Mouse (Mus musculus) megakaryocyte, embryonic 14.5 days (primary cell): Measurements from ENCODE around the gene Bmp8a. TPM values are rescaled to one million over a fixed set of nuclear protein-coding genes. Genes with fewer than 3 reads are reported as not detected.

Experiments used
- H3K27me3 ChIP-seq: replicated peaks from 2 replicates; pipeline ENCODE3; 2012; ENCODE audit warnings: inconsistent platforms
- H3K36me3 ChIP-seq: replicated peaks from 2 replicates; pipeline ENCODE3; 2012; ENCODE audit warnings: low read length, inconsistent platforms, mixed read lengths
- H3K4me1 ChIP-seq: 2 replicates; pipeline ENCODE4 v1.6.1; 2012; ENCODE audit warnings: inconsistent platforms
- H3K4me3 ChIP-seq: replicated peaks from 2 replicates; pipeline ENCODE3; 2012; ENCODE audit warnings: moderate library complexity, mild to moderate bottlenecking, inconsistent platforms
- H3K9me3 ChIP-seq: 2 replicates; pipeline ENCODE4 v1.6.1; 2012; ENCODE audit warnings: inconsistent platforms
- FLI1 ChIP-seq: IDR thresholded peaks from 2 replicates; pipeline ENCODE4 v1.6.1; 2012; ENCODE audit warnings: low read length, inconsistent platforms, mixed read lengths
- GATA1 ChIP-seq: IDR thresholded peaks from 3 replicates; pipeline ENCODE4 v1.6.1; 2012; ENCODE audit warnings: mixed read lengths, low read length, inconsistent platforms, borderline replicate concordance
- polyA plus RNA-seq: library from polyadenylated mRNA; stranded (reverse); fragments of >175 nt; gene quantifications from 2 replicates; pipeline ENCODE4 v1.2.3, GENCODE M21; 2012; ENCODE audit warnings: low replicate concordance; ENCODE audit not compliant: insufficient read depth

The Bmp8a gene
- polyA plus RNA-seq = 5.1 and 11.5 TPM in 2 replicates

GRCm38 (mm10) chr4:123342642-123343470, at the start of gene Bmp8a:
Gene Bmp8a, minus strand, starts transcription at chr4:123343252.
- Histone ChIP-seq H3K4me3 (peak within 1 kb of the TSS; percentile 99), H3K4me1 (peaks cover 59% of the 10 kb centered on the region), H3K27me3 (peaks cover 23% of the 10 kb centered on the region), H3K9me3 (no peaks in the 10 kb centered on the region), H3K36me3 (peaks cover 15% of the 10 kb centered on the region)
- TF ChIP-seq GATA1 = no peak
- TF ChIP-seq FLI1 = no peak

- peaks cover 9% of the 10 kb centered on the region for H3K4me1 ChIP-seq
- no peaks in the 10 kb centered on the region for H3K9me3 ChIP-seq
- no peaks in the 10 kb centered on the region for H3K27me3 ChIP-seq
- no peak overlapping the region for H3K4me3 ChIP-seq
- H3K36me3 ChIP-seq = peaks cover 96% of the 10 kb centered on the region
- TF ChIP-seq GATA1 (no peak), FLI1 (no peak)
Observed at GRCm38 (mm10) chr4:123392187-123392586, 49.1 kb upstream of the Bmp8a start.

- Histone ChIP-seq H3K36me3 (peaks cover 98% of the 10 kb centered on the region), H3K27me3 (no peaks in the 10 kb centered on the region), H3K4me1 (peaks cover under 1% of the 10 kb centered on the region; the same call in 1 of the 2 replicates), H3K4me3 (no peak overlapping the region), H3K9me3 (no peaks in the 10 kb centered on the region)
- TF ChIP-seq FLI1 (no peak), GATA1 (no peak)
Observed at GRCm38 (mm10) chr4:123385028-123385427, 42.0 kb upstream of the Bmp8a start.

- peaks cover 97% of the 10 kb centered on the region for H3K36me3 ChIP-seq
- H3K9me3 ChIP-seq = no peaks in the 10 kb centered on the region
- no peak for TF ChIP-seq FLI1
- TF ChIP-seq GATA1 = no peak
- no peak overlapping the region for H3K4me3 ChIP-seq
- H3K27me3 ChIP-seq = no peaks in the 10 kb centered on the region
- H3K4me1 ChIP-seq = no peaks in the 10 kb centered on the region
Observed at GRCm38 (mm10) chr4:123383173-123383572, 40.1 kb upstream of the Bmp8a start.

- Histone ChIP-seq H3K27me3 (no peaks in the 10 kb centered on the region), H3K9me3 (no peaks in the 10 kb centered on the region), H3K4me3 (no peak overlapping the region), H3K36me3 (peaks cover 99% of the 10 kb centered on the region), H3K4me1 (no peaks in the 10 kb centered on the region)
- TF ChIP-seq GATA1 (no peak), FLI1 (no peak)
Observed at GRCm38 (mm10) chr4:123382051-123382450, 39.0 kb upstream of the Bmp8a start.

GRCm38 (mm10) chr4:123381598-123381997, 38.5 kb upstream of the Bmp8a start:
- no peaks in the 10 kb centered on the region for H3K4me1 ChIP-seq
- H3K9me3 ChIP-seq = no peaks in the 10 kb centered on the region
- H3K27me3 ChIP-seq = no peaks in the 10 kb centered on the region
- H3K4me3 ChIP-seq = no peak overlapping the region
- TF ChIP-seq GATA1 (no peak), FLI1 (no peak)
- peaks cover 99% of the 10 kb centered on the region for H3K36me3 ChIP-seq

GRCm38 (mm10) chr4:123376031-123376430, 33.0 kb upstream of the Bmp8a start:
- Histone ChIP-seq H3K4me1 (no peaks in the 10 kb centered on the region), H3K36me3 (peaks cover 99% of the 10 kb centered on the region), H3K27me3 (no peaks in the 10 kb centered on the region), H3K9me3 (no peaks in the 10 kb centered on the region), H3K4me3 (no peak overlapping the region)
- TF ChIP-seq FLI1 = no peak
- no peak for TF ChIP-seq GATA1

GRCm38 (mm10) chr4:123374316-123375008, 31.4 kb upstream of the Bmp8a start:
- H3K4me1 ChIP-seq = no peaks in the 10 kb centered on the region
- TF ChIP-seq FLI1 (no peak), GATA1 (no peak)
- H3K9me3 ChIP-seq = no peaks in the 10 kb centered on the region
- H3K27me3 ChIP-seq = no peaks in the 10 kb centered on the region
- H3K36me3 ChIP-seq = peaks cover 99% of the 10 kb centered on the region
- no peak overlapping the region for H3K4me3 ChIP-seq

- TF ChIP-seq GATA1 = no peak
- no peak for TF ChIP-seq FLI1
- no peak overlapping the region for H3K4me3 ChIP-seq
- H3K9me3 ChIP-seq = no peaks in the 10 kb centered on the region
- no peaks in the 10 kb centered on the region for H3K27me3 ChIP-seq
- H3K36me3 ChIP-seq = peaks cover 96% of the 10 kb centered on the region
- no peaks in the 10 kb centered on the region for H3K4me1 ChIP-seq
Observed at GRCm38 (mm10) chr4:123363555-123363954, 20.5 kb upstream of the Bmp8a start.

GRCm38 (mm10) chr4:123360771-123361170, 17.7 kb upstream of the Bmp8a start:
- no peaks in the 10 kb centered on the region for H3K9me3 ChIP-seq
- no peaks in the 10 kb centered on the region for H3K27me3 ChIP-seq
- no peaks in the 10 kb centered on the region for H3K4me1 ChIP-seq
- H3K4me3 ChIP-seq = no peak overlapping the region
- H3K36me3 ChIP-seq = peaks cover 94% of the 10 kb centered on the region
- no peak for TF ChIP-seq FLI1
- no peak for TF ChIP-seq GATA1
